Mouse (Mus musculus) stomach, embryonic 15.5 days (tissue): ENCODE measurements around the gene Incenp. TPM values are rescaled to one million over a fixed set of nuclear protein-coding genes. Genes with fewer than 3 reads are reported as not detected.

Experiments used
- ATAC-seq: fragments of 200-750 bp; cut with Nextera tagmentation; 2 replicates; pipeline ENCODE4 v1.8.0; 2017; ENCODE audit warnings: low read depth, moderate number of reproducible peaks, moderate TSS enrichment; ENCODE audit not compliant: insufficient read depth, low FRiP score
- H3K27ac ChIP-seq: fragments of 300-500 bp; sonication (generic); 2 replicates; pipeline ENCODE4 v1.5.1; 2015; ENCODE audit warnings: mild to moderate bottlenecking, inconsistent platforms
- H3K27me3 ChIP-seq: fragments of 300-500 bp; sonication (generic); replicated peaks from 2 replicates; pipeline ENCODE4 v1.6.1; 2015; ENCODE audit warnings: inconsistent platforms
- H3K36me3 ChIP-seq: fragments of 300-500 bp; sonication (generic); 2 replicates; pipeline ENCODE4 v1.6.1; 2015; ENCODE audit warnings: inconsistent platforms
- H3K4me1 ChIP-seq: fragments of 300-500 bp; sonication (generic); 2 replicates; pipeline ENCODE4 v1.6.1; 2015; ENCODE audit warnings: inconsistent platforms
- H3K4me2 ChIP-seq: fragments of 300-500 bp; sonication (generic); 2 replicates; pipeline ENCODE4 v1.6.1; 2015; ENCODE audit warnings: mild to moderate bottlenecking, inconsistent platforms
- H3K4me3 ChIP-seq: fragments of 300-500 bp; sonication (generic); replicated peaks from 2 replicates; pipeline ENCODE4 v1.5.1; 2015; ENCODE audit warnings: inconsistent platforms
- H3K9ac ChIP-seq: fragments of 300-500 bp; sonication (generic); 2 replicates; pipeline ENCODE4 v1.6.1; 2015; ENCODE audit warnings: inconsistent platforms
- H3K9me3 ChIP-seq: fragments of 300-500 bp; sonication (generic); 2 replicates; pipeline ENCODE4 v1.6.1; 2016; ENCODE audit warnings: inconsistent platforms
- WGBS: fragments of 180-500 bp; shearing (Covaris S2); methylation state at CpG from one replicate; pipeline ENCODE4 v1.1.7; 2015; 5-methylcytosine and 5-hydroxymethylcytosine counted together
- polyA plus RNA-seq: library from polyadenylated mRNA; unstranded; fragments of >200 nt; fragmentation: Nextera tagmentation; extraction: Ambion mirVana; gene quantifications from 2 replicates; pipeline ENCODE4 v1.2.1, GENCODE M21; 2015

Gene Incenp
- polyA plus RNA-seq, result 93.9 and 95.5 TPM in 2 replicates

DNA sequence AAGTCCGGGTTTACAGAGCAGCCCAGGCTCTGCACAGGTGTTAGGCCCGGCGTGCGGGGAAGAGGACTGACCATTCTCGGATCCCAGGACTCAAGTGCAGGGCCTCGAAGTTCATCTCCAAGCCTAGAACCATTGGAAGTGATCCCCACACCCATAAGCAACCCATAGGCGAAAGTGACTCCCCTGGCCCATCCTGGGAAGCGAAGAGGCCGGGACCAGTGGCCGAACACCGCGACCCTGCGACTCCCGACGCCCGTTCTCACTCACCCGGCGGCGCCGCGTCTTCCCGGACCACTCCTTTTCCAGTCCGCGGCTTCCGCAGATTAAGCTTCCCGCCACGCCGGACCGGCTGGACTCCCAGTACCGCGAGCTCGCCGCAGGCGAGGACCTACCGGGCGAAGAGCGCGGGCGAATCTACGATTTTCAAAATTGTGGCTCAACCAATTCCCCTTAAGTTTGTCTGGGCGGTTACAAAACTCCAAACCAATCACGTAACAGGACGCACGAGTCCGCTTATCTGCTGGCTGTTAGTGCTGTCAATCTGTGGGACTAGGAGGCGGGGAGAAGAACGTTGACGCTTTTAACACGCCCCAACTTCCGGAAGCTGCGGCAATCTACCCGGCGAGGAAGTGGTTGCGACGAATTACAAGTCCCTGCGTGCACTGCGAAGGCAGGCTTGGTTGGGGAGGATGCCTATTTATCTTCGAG, at the start of gene Incenp:
TSS of gene Incenp (minus strand) at position 480 of the 708 bp plus-strand sequence.
- Histone ChIP-seq H3K4me2 (peak within 1 kb of the TSS; percentile 82), H3K36me3 (peaks cover 9% of the 10 kb centered on the region), H3K9me3 (no peaks in the 10 kb centered on the region), H3K27me3 (no peaks in the 10 kb centered on the region), H3K4me1 (peaks cover 19% of the 10 kb centered on the region), H3K9ac (peak within 1 kb of the TSS; percentile 73), H3K4me3 (peak within 1 kb of the TSS; percentile 80), H3K27ac (peak within 1 kb of the TSS; percentile 94)
- WGBS, result under 1% methylated on average over 58 of the region's 58 CpGs
- ATAC-seq, result peak; percentile 97

DNA sequence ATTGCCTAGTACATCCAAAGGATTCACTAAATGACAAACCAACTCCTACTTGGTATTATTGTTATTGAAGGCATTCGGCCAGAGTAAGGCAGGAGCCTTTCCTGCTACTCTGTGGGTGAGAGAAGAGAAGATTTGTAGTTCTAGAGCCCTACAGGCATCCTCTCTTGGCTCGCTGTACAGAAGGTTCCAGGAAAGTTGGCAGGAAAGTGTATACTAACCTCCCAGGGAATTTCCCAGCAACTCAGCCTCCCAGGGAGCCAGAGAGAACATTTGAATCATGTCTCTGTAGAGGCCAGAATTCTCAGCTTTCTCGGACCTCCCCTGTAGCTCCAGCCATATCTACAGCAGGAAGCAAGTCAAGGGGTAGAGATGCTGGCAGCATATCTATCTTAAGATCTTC, 47.6 kb upstream of the Incenp start:
- Histone ChIP-seq H3K9ac (no peak overlapping the region), H3K4me1 (peaks cover 5% of the 10 kb centered on the region; the same call in 1 of the 2 replicates), H3K27ac (no peak overlapping the region), H3K4me2 (no peak overlapping the region), H3K27me3 (no peaks in the 10 kb centered on the region), H3K36me3 (no peaks in the 10 kb centered on the region), H3K4me3 (no peak overlapping the region), H3K9me3 (no peaks in the 10 kb centered on the region)
- ATAC-seq, result no peak
- 68% methylated on average over 3 of the region's 3 CpGs for WGBS

DNA sequence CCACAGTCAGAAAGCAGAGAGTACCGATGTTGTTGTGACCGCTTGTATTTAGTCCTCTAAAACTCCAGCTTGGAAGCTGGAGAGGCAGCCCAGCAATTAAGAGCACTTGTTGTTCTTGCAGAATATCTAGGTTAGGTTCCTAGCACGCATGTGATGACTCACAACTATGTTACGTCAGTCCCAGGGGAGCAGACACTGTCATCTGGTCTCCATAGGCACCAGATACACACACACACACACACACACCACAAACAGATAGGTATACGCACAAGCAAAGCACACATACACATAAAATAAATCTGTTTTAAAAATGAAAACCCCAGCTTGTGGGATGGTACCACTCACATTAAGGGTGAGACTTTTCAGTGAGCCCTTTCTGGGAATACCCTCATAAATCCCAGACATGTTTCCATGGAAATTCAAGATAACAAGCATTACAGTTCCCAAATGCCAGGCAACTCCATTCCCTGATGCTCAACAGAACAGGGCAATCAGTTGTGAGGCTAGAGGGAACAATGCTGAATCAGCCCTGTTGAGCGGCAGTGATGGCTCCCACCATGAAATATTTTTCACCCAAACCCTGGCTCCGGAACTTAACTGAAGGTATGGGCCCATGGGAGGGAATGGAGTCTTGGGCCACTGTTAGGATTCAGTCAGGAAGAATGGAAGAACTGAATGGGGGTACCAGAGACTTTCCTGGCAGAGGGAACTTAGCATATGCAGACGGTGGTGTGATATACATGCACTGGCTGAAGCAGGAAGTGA, 46.6 kb upstream of the Incenp start:
- no peak overlapping the region for H3K9ac ChIP-seq
- WGBS, result 86% methylated on average over 8 of the region's 8 CpGs
- ATAC-seq, result no peak
- H3K4me2 ChIP-seq, result no peak overlapping the region
- H3K27me3 ChIP-seq, result no peaks in the 10 kb centered on the region
- H3K9me3 ChIP-seq, result no peaks in the 10 kb centered on the region
- no peak overlapping the region for H3K27ac ChIP-seq
- H3K4me3 ChIP-seq, result no peak overlapping the region
- H3K36me3 ChIP-seq, result no peaks in the 10 kb centered on the region
- peaks cover 8% of the 10 kb centered on the region; the same call in 1 of the 2 replicates for H3K4me1 ChIP-seq

DNA sequence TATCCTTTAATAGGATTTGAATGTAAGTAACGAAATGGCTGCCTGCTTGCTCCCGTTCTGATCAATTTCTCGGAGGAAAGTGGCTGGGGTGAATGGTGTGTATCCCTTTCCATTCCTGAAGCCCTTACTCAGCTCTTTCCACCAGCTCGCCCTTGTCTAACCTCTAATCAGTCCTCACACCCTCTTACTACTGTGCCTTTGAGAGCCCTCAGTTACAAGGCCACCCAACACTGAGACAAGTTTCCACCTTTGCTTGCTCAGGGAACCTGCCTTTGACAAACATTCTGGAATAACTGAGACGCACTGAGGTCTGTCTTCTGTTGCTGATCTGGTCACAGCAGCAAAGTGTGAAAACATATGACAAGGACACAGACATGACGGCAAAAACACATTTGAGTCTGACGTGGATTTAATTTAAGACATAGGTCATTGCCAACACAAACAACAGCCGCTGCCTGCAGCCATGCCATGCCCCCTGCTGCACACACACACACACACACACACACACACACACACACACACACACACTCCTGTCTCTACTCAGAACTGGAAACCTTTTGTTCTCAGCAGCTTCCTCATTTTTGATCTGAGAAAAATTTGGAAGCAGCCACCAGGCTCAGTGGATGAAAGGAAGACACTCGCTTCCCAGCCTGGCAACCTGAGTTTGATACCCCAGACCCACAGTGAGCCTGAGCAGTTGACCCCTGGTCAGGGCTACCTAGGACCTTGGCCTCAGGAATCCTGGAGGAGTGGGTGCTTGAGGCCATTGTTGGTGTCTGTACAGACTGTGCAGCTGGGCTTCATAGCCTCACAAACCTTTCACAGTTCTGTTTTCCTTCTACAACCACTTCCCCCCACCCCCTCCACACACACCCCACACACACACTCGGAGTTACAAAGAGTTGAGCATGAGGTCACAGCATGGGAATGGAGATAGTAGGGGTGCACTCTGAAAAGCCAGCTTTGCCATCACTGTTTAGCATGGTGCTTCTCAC, 43.5 kb upstream of the Incenp start:
- Histone ChIP-seq H3K27me3 (no peaks in the 10 kb centered on the region), H3K4me1 (peaks cover 8% of the 10 kb centered on the region; the same call in 1 of the 2 replicates), H3K9me3 (no peaks in the 10 kb centered on the region), H3K4me3 (no peak overlapping the region), H3K27ac (peak overlapping the region; percentile 33; the same call in 1 of the 2 replicates), H3K9ac (no peak overlapping the region), H3K36me3 (no peaks in the 10 kb centered on the region), H3K4me2 (no peak overlapping the region)
- 51% methylated on average over 10 of the region's 10 CpGs for WGBS
- ATAC-seq, result peak; percentile 69; the same call in 1 of the 2 replicates

DNA sequence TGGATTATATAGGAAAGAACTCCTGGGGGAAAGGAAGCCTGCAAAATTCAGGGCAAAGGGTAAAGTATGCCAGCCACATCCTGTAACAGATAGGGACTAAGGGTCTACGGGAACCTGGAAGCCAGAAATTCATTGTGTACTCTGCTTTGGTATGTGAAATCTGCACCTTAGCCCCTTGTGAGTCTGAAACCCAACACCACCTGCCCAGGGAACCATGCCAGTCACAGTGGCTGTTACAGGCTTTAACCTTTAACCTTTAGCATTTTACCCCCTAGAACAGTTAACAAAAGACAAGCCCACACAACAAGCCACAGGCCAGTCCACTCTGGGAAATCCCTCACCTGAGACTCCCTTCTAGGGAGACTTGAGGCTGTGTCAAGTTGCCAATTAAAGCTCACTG, 42.5 kb upstream of the Incenp start:
- no peak overlapping the region; the same call in 1 of the 2 replicates for H3K27ac ChIP-seq
- H3K9ac ChIP-seq, result no peak overlapping the region
- WGBS, result 44% methylated on average over 1 of the region's 1 CpGs
- no peaks in the 10 kb centered on the region for H3K27me3 ChIP-seq
- H3K4me3 ChIP-seq, result no peak overlapping the region
- H3K36me3 ChIP-seq, result no peaks in the 10 kb centered on the region
- ATAC-seq, result no peak
- peaks cover 10% of the 10 kb centered on the region; the same call in 1 of the 2 replicates for H3K4me1 ChIP-seq
- H3K9me3 ChIP-seq, result no peaks in the 10 kb centered on the region
- no peak overlapping the region for H3K4me2 ChIP-seq

DNA sequence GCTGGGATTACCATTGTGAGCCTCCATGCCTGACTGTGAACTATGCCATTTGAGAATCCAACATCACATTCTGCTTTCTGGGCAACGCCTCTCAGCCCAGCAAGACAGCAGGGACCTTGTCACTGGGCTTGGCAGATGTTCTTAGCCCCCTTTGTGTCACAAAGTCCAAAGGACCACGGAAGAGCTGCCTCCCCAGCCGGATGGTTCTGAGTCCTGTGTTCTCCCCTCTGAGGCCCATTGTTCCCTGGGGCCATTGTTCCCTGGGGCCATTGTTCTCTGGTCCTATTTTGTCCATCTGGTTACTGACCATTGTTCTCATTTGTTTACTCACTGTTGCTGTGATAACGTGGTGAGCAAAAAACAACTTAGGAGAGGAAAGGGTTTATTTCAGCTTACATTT, 41.6 kb upstream of the Incenp start:
- Histone ChIP-seq H3K4me2 (no peak overlapping the region), H3K9ac (no peak overlapping the region), H3K4me3 (no peak overlapping the region), H3K27ac (no peak overlapping the region), H3K4me1 (peaks cover 10% of the 10 kb centered on the region; the same call in 1 of the 2 replicates), H3K36me3 (no peaks in the 10 kb centered on the region), H3K27me3 (no peaks in the 10 kb centered on the region), H3K9me3 (no peaks in the 10 kb centered on the region)
- ATAC-seq, result no peak
- 51% methylated on average over 4 of the region's 4 CpGs for WGBS

DNA sequence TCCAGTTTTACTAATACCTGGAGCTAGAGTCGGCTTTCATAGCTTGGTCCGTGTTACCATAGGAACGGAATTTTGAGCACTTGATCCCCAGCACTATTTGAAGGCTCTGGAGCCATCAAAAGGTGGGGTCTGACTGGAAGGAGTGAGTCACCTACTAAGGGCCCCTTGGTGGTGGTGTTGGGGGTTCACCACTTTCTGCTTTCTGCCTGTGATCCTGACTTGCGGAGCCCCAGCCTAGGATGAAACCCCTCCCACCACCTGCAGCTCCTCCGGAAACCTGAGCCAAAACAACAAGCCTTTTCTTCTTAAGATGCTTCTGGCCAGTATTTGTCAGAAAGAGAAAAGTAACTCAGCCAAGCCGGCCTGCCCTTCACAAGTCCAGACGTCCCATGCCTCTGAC, 40.5 kb upstream of the Incenp start:
- WGBS, result 67% methylated on average over 7 of the region's 7 CpGs
- H3K4me3 ChIP-seq, result no peak overlapping the region
- H3K4me1 ChIP-seq, result peaks cover 10% of the 10 kb centered on the region; the same call in 1 of the 2 replicates
- no peak overlapping the region for H3K4me2 ChIP-seq
- no peaks in the 10 kb centered on the region for H3K9me3 ChIP-seq
- no peaks in the 10 kb centered on the region for H3K36me3 ChIP-seq
- no peak for ATAC-seq
- no peak overlapping the region for H3K9ac ChIP-seq
- no peak overlapping the region for H3K27ac ChIP-seq
- no peaks in the 10 kb centered on the region for H3K27me3 ChIP-seq

DNA sequence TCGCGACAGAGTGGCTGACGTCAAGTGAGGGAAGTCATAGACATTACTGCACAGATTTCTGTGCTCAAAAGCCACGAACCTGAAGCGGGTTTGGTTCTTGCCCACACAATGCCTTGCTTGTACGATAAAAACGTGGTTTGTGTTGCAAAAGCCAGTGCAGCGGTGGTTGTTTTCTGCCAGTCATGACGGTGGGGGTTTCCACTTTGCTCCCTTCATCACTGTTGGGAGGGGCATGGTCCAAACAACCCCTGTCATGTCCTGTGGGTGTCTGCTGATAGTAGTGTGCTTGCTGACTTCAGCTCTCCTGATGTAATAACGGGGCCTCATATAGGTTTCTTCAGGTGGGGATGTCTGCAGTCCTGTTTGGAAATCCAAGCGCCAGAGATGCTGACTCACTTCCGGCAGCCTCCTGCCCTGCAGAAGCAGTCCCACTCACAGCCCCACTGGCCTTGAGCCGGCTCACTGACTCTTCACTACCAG, 39.5 kb upstream of the Incenp start:
- H3K4me3 ChIP-seq, result no peak overlapping the region
- H3K36me3 ChIP-seq, result no peaks in the 10 kb centered on the region
- no peaks in the 10 kb centered on the region for H3K27me3 ChIP-seq
- no peak overlapping the region for H3K4me2 ChIP-seq
- no peak overlapping the region for H3K9ac ChIP-seq
- no peak overlapping the region for H3K27ac ChIP-seq
- 55% methylated on average over 13 of the region's 13 CpGs for WGBS
- H3K4me1 ChIP-seq, result peaks cover 10% of the 10 kb centered on the region; the same call in 1 of the 2 replicates
- ATAC-seq, result no peak; the same call in 1 of the 2 replicates
- no peaks in the 10 kb centered on the region for H3K9me3 ChIP-seq

DNA sequence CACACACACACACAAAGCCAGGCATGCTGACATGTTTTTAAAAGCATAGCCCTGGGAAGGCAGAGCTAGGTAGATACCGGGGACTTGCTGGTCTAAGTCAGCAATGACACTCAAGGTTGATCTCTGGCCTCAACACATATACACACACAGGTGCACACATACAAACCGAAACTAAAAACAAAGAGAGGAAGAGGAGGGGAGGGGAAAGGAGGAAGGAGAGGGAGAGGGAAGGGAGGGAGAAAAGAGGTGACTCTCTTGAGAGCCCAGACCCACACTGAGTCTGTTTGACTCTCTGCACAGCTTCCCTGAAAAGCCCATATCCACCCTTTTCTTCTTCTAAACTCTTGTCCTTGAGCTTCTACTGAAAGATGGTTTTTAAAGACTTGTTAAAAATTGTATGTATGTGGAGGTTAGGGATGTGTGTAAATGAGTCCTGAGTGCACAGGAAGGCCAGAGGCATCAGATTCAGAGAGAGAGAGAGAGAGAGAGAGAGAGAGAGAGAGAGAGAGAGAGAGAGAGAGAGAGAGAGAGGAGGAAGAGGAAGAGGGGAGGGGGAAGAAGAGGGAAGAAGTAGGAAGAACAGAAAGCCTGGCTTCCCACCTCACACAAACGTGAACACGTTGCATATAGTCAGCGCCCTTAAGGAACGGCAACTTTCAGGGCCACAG, 38.9 kb upstream of the Incenp start:
- Histone ChIP-seq H3K27ac (no peak overlapping the region), H3K4me3 (no peak overlapping the region), H3K4me2 (no peak overlapping the region), H3K9me3 (no peaks in the 10 kb centered on the region), H3K36me3 (no peaks in the 10 kb centered on the region), H3K4me1 (peaks cover 10% of the 10 kb centered on the region; the same call in 1 of the 2 replicates), H3K9ac (no peak overlapping the region), H3K27me3 (no peaks in the 10 kb centered on the region)
- no peak for ATAC-seq
- 63% methylated on average over 6 of the region's 6 CpGs for WGBS

DNA sequence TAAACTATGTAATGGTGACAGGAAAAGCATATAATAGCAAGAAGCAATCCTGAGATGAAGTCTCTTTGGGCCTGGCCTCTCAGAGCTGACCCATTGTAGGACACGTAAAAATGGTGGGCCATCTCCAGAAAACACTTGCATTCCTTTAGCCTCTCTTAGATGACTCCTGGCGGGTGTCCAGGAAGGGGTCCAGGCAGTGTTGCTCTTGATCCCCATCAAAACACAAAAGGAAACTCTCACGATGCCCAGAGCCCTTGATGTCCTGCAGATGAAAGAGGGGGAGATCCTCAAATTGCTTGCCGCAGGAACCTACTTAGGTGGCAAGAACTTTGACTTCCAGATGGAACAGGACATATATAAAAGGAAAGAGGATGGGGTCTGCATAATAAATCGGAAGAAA, 38.1 kb upstream of the Incenp start:
- H3K27ac ChIP-seq, result no peak overlapping the region
- no peak overlapping the region for H3K4me2 ChIP-seq
- peaks cover 9% of the 10 kb centered on the region; the same call in 1 of the 2 replicates for H3K4me1 ChIP-seq
- no peak overlapping the region for H3K9ac ChIP-seq
- H3K36me3 ChIP-seq, result no peaks in the 10 kb centered on the region
- no peak for ATAC-seq
- H3K9me3 ChIP-seq, result no peaks in the 10 kb centered on the region
- WGBS, result 68% methylated on average over 5 of the region's 5 CpGs
- H3K4me3 ChIP-seq, result no peak overlapping the region
- no peaks in the 10 kb centered on the region for H3K27me3 ChIP-seq

DNA sequence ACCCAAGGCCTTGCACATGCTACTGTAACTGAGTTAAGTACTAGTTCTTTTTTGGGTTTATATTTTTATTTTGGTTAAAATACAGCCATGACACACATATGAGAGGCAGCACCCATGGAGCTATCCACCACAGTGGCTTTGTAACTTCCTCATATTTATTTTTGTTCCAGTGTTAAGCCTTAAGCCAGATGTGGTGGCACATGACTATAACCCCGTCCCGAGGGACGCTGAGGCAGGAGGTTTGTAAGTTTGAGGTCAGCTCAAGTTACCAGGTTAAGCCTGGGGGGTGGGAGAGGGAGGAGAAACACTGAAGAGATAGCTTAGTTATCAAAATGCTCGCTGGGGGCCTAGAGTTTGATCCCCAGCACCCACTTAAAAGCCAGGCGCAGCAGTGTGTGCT, 37.2 kb upstream of the Incenp start:
- H3K27me3 ChIP-seq, result no peaks in the 10 kb centered on the region
- 0 out of 2 replicates have a peak, but pooled peaks cover 3% of the 10 kb centered on the region for H3K4me1 ChIP-seq
- H3K36me3 ChIP-seq, result no peaks in the 10 kb centered on the region
- H3K9ac ChIP-seq, result no peak overlapping the region
- ATAC-seq, result no peak
- H3K4me2 ChIP-seq, result no peak overlapping the region
- H3K4me3 ChIP-seq, result no peak overlapping the region
- H3K9me3 ChIP-seq, result no peaks in the 10 kb centered on the region
- no peak overlapping the region for H3K27ac ChIP-seq
- 62% methylated on average over 5 of the region's 5 CpGs for WGBS
